Mouse (Mus musculus) cerebellum, adult 2 months (tissue): ENCODE measurements around the gene Erp27.

Source experiments
- CTCF ChIP-seq: fragments of 200-500 bp; IDR thresholded peaks from 2 replicates; pipeline ENCODE4 v1.5.1; 2011; ENCODE audit warnings: low read depth, mild to moderate bottlenecking, control low read depth, low read length, moderate library complexity, borderline replicate concordance; ENCODE audit not compliant: insufficient read depth
- POLR2A ChIP-seq: fragments of 200-500 bp; IDR thresholded peaks from 2 replicates; pipeline ENCODE4 v1.6.1; 2011; ENCODE audit warnings: low read length, control low read depth, borderline replicate concordance; ENCODE audit not compliant: insufficient read depth

DNA sequence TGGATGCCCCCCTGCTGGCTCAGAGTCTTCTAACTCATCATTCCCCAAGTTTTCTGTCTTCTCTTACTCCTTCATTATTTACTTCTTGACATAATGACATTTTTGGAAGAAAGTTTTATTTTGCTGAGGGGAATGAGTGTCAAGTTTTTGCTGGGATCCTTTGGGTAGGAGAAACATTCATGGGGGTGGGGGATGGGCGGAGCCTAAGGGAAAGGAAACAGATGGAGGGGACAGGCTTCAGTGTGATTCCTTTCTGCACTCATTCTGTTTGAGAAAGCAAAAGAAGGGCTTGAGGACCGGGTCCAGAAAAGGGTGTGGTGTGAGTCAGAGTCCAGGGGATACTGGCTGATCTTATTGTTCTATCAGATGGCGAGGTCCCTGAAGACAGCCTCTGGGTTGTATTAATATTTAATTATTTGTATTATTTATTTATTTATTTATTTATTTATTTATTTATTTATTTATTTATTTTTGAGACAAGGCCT lies 38.5 kb downstream of the Erp27 start:
- TF ChIP-seq POLR2A (no peak), CTCF (no peak)
